Mouse (Mus musculus) CD8-positive naive resting alpha-beta T cell, adult 2 months (primary cell): Measurements from ENCODE around the gene Lsm11.

Experiments
- DNase-seq, 2 experiments: peaks; one replicate each; pipeline ENCODE4 v3.0.0; 2022; ENCODE audit warnings: low read depth in 2 of 2, low spot score in 2 of 2

Lsm11 gene

GRCm38 (mm10) chr11:45929541-45929940 is 15.2 kb downstream of the Lsm11 start:
- no peak for DNase-seq

- DNase-seq: no peak
These were observed 17.3 kb downstream of the Lsm11 start for GRCm38 (mm10) chr11:45927456-45927855.

GRCm38 (mm10) chr11:45926640-45927082 is 18.1 kb downstream of the Lsm11 start:
- peak; percentile 59 to 76 for DNase-seq

- no peak for DNase-seq
These were observed 19.3 kb downstream of the Lsm11 start for GRCm38 (mm10) chr11:45925436-45925835.

- no peak for DNase-seq
These were observed 23.2 kb downstream of the Lsm11 start for GRCm38 (mm10) chr11:45921480-45921898.

- no peak for DNase-seq
These were observed 23.7 kb downstream of the Lsm11 start for GRCm38 (mm10) chr11:45921026-45921425.

- DNase-seq: no peak
These were observed 25.9 kb downstream of the Lsm11 start for GRCm38 (mm10) chr11:45918836-45919235.

- no peak for DNase-seq
These were observed 26.7 kb downstream of the Lsm11 start for GRCm38 (mm10) chr11:45918018-45918417.

- DNase-seq: no peak
These were observed 28.5 kb downstream of the Lsm11 start for GRCm38 (mm10) chr11:45916196-45916595.

- DNase-seq: no peak
These were observed 34.0 kb downstream of the Lsm11 start for GRCm38 (mm10) chr11:45910701-45911100.

- no peak for DNase-seq
These were observed 35.8 kb downstream of the Lsm11 start for GRCm38 (mm10) chr11:45908894-45909293.

GRCm38 (mm10) chr11:45908070-45908469 is 36.7 kb downstream of the Lsm11 start:
- DNase-seq: no peak

GRCm38 (mm10) chr11:45907301-45907700 is 37.4 kb downstream of the Lsm11 start:
- DNase-seq: no peak

GRCm38 (mm10) chr11:45906109-45906786 is 38.5 kb downstream of the Lsm11 start:
- no peak for DNase-seq

- no peak for DNase-seq
These were observed 44.3 kb downstream of the Lsm11 start for GRCm38 (mm10) chr11:45900233-45901015.

GRCm38 (mm10) chr11:45897392-45897791 is 47.3 kb downstream of the Lsm11 start:
- DNase-seq: no peak

- DNase-seq: no peak
These were observed 51.8 kb downstream of the Lsm11 start for GRCm38 (mm10) chr11:45892861-45893360.

GRCm38 (mm10) chr11:45890423-45890822 is 54.3 kb downstream of the Lsm11 start:
- no peak for DNase-seq

- no peak for DNase-seq
These were observed 54.8 kb downstream of the Lsm11 start for GRCm38 (mm10) chr11:45889981-45890380.

GRCm38 (mm10) chr11:45888471-45889030 is 56.2 kb downstream of the Lsm11 start:
- no peak for DNase-seq

- DNase-seq: no peak
These were observed 58.1 kb downstream of the Lsm11 start for GRCm38 (mm10) chr11:45886596-45886995.
